In the genomic region with DNA sequence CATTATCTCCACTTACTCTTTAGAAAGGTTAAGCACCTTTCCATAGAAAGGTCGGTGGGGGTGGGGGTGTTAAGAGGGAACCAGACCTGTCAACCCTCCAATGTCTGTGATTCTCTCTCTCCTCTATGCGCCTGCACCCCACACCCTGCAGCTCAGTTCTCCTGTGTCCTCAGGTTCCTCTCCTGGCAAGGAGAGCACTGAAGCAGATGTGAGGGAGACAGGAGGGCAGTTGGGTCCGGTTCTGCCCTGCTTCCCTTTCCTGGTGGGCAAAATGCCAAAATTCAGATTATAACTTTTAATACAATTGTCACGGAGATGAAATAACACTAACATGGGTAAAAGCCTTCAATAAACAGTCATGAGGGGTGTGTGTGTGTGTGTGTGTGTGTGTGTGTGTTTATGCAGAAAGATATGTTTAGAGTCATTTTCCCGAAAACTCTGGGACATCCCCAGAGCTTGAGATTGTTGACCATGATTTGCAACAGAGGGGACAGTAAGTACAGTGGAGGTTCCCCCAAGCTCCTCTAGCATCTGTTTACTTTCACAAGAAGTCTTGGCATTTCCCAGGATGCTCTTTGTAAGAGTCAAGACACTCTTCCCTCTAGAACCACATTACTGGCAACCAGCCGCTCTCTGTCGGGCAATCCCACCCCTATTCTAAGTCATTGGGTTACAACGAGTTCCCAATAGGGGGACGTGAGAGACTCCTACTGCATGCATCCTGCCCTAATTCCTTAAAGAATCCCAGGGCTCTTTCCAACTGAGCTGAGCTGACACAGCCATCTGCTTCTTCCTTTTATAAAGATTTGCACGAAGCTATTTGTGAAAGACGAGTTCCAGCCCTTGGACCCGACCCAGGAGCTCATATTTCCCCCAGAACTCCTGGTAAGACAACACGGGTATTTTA, we compare ENCODE assay signal across 12 mouse cellular contexts. TPM values are rescaled to one million over a fixed set of nuclear protein-coding genes. Genes with fewer than 3 reads are reported as not detected.
DNase-seq lines count a peak whose midpoint lies in the region; ATAC-seq and TF ChIP-seq lines count a peak whose summit lies in the region.
"Had no signal": no experiment of that assay in that cellular context is flagged by ENCODE, and none has a peak within 500 bp of the region (broad histone marks: within the 10 kb centered on the region; RNA-seq: fewer than 3 reads in every experiment).

No protein-coding gene starts in this region.

- no peak overlapping the region for H3K4me2 ChIP-seq in midbrain, postnatal 0 days (ENCODE audit: low read depth, low read length, poor library complexity, severe bottlenecking)
- no peak overlapping the region for H3K4me2 ChIP-seq in midbrain, embryonic 16.5 days (ENCODE audit: low read length)
- no peak overlapping the region for H3K4me2 ChIP-seq in stomach, embryonic 16.5 days (ENCODE audit: low read depth, low read length)

- no peak for ATAC-seq in midbrain, postnatal 0 days (ENCODE audit: low FRiP score)
- ATAC-seq in midbrain, embryonic 16.5 days = no peak
- ATAC-seq in stomach, embryonic 16.5 days (ENCODE audit: insufficient read depth, low FRiP score) = peak; percentile 75

- no peaks in the 10 kb centered on the region for H3K4me1 ChIP-seq in midbrain, postnatal 0 days (ENCODE audit: insufficient read depth, low read length)
- no peaks in the 10 kb centered on the region for H3K4me1 ChIP-seq in midbrain, embryonic 16.5 days (ENCODE audit: control insufficient read depth, insufficient read depth, low read length)
- H3K4me1 ChIP-seq in stomach, embryonic 16.5 days (ENCODE audit: control insufficient read depth, insufficient read depth, low read length) = peaks cover 4% of the 10 kb centered on the region; the same call in 1 of the 2 replicates

- intact Hi-C loops in heart, postnatal 10 days (cut with DNase I) = no loop called here
- intact Hi-C loops in heart, postnatal 36 days (cut with DNase I) = no loop called here

- H3K27me3 ChIP-seq in midbrain, postnatal 0 days (ENCODE audit: insufficient read depth, low read length) = no peaks in the 10 kb centered on the region
- H3K27me3 ChIP-seq in midbrain, embryonic 16.5 days (ENCODE audit: control insufficient read depth, insufficient read depth, low read depth, low read length) = no peaks in the 10 kb centered on the region
- H3K27me3 ChIP-seq in stomach, embryonic 16.5 days (ENCODE audit: control insufficient read depth, insufficient read depth, low read length) = no peaks in the 10 kb centered on the region

- peak; percentile 35 to 46 for DNase-seq in heart, postnatal 10 days
- no peak for DNase-seq in heart, postnatal 36 days
- DNase-seq in midbrain, postnatal 0 days (ENCODE audit: low spot score) = peak; percentile 16
- peak; percentile 39 to 48 for DNase-seq in left cerebral cortex, adult 18-20 months (ENCODE audit: low spot score in 2 of 2)
- no peak for DNase-seq in spleen, postnatal 4 days (ENCODE audit: low spot score in 2 of 2)
- DNase-seq in neural tube, embryonic 10.5 days (ENCODE audit: extremely low spot score, low spot score) = no peak
- DNase-seq: thymus, postnatal 36 days had no signal

- H3K36me3 ChIP-seq in midbrain, postnatal 0 days (ENCODE audit: insufficient read depth, low read length) = no peaks in the 10 kb centered on the region
- no peaks in the 10 kb centered on the region for H3K36me3 ChIP-seq in midbrain, embryonic 16.5 days (ENCODE audit: control insufficient read depth, insufficient read depth, low read length)
- H3K36me3 ChIP-seq in stomach, embryonic 16.5 days (ENCODE audit: control insufficient read depth, insufficient read depth, low read length) = no peaks in the 10 kb centered on the region
- H3K36me3 ChIP-seq: G1E had no signal

- H3K4me3 ChIP-seq in midbrain, postnatal 0 days (ENCODE audit: low read depth, low read length) = no peak overlapping the region
- no peak overlapping the region for H3K4me3 ChIP-seq in midbrain, embryonic 16.5 days (ENCODE audit: low read depth, low read length)
- no peak overlapping the region for H3K4me3 ChIP-seq in stomach, embryonic 16.5 days (replicated peaks; ENCODE audit: low read length)

- 61% methylated on average over 13 of the region's 13 CpGs for WGBS in midbrain, postnatal 0 days
- 58% methylated on average over 13 of the region's 13 CpGs for WGBS in midbrain, embryonic 16.5 days
- WGBS in stomach, embryonic 16.5 days = 35% methylated on average over 13 of the region's 13 CpGs

- no peak overlapping the region for H3K27ac ChIP-seq in midbrain, postnatal 0 days (ENCODE audit: low read depth, low read length)
- H3K27ac ChIP-seq in midbrain, embryonic 16.5 days (ENCODE audit: low read length) = no peak overlapping the region
- H3K27ac ChIP-seq in stomach, embryonic 16.5 days (ENCODE audit: low read length) = peak overlapping the region; percentile 79

- H3K9ac ChIP-seq in midbrain, postnatal 0 days (replicated peaks; ENCODE audit: low read length, poor library complexity, severe bottlenecking) = no peak overlapping the region
- no peak overlapping the region for H3K9ac ChIP-seq in midbrain, embryonic 16.5 days (ENCODE audit: low read depth, low read length)
- H3K9ac ChIP-seq in stomach, embryonic 16.5 days (ENCODE audit: low read length) = no peak overlapping the region

- no peaks in the 10 kb centered on the region for H3K9me3 ChIP-seq in midbrain, postnatal 0 days (ENCODE audit: low read length)
- H3K9me3 ChIP-seq in midbrain, embryonic 16.5 days (replicated peaks; ENCODE audit: control insufficient read depth, low read length, poor library complexity, severe bottlenecking) = no peaks in the 10 kb centered on the region
- no peaks in the 10 kb centered on the region for H3K9me3 ChIP-seq in stomach, embryonic 16.5 days (replicated peaks; ENCODE audit: control insufficient read depth, low read length)
- H3K9me3 ChIP-seq: G1E had no signal

- TF ChIP-seq CTCF in midbrain, postnatal 0 days (IDR thresholded peaks at IDR 0.05) = no peak

RNA-seq across cellular contexts. Expression of a gene that starts 13.5 kb away (rescaled TPM):
- under 1 TPM; 0.05 TPM for total RNA-seq in heart, postnatal 10 days (2021)
- not detected for total RNA-seq in heart, postnatal 36 days (2021)
- total RNA-seq in midbrain, postnatal 0 days (2014; rRNA removed) = 0.16 TPM in 1 of 2 replicates, not detected in the other
- polyA plus RNA-seq in midbrain, postnatal 0 days (2015; fragmentation: Nextera tagmentation; extraction: Ambion mirVana) = 0.05 TPM in 1 of 2 replicates, not detected in the other
- 0.03 and 0.05 TPM in 2 replicates for polyA plus RNA-seq in midbrain, embryonic 16.5 days (2015; fragmentation: Nextera tagmentation; extraction: Ambion mirVana)
- total RNA-seq in left cerebral cortex, adult 18-20 months (2021) = not detected
- polyA plus RNA-seq in stomach, embryonic 16.5 days (2015; fragmentation: Nextera tagmentation; extraction: Ambion mirVana) = 0.08 and 0.12 TPM in 2 replicates
- total RNA-seq: neutrophil, adult 5-6 weeks had no signal
- polyA plus RNA-seq: liver, embryonic 16.5 days had no signal

Comparison
In these comparisons a context has a peak if more than half of its experiments do, and no peak if none do; other contexts are left out.
1. DNase-seq: peak in heart, postnatal 10 days (2 of 2), midbrain, postnatal 0 days (single experiment) and left cerebral cortex, adult 18-20 months (2 of 2); none in heart, postnatal 36 days (0 of 2), spleen, postnatal 4 days (0 of 2) and neural tube, embryonic 10.5 days (single experiment).